Mouse (Mus musculus) retina, embryonic 14.5 days (tissue): ENCODE data around the gene Atp2b2.

Experiments
- DNase-seq: peaks from one replicate; pipeline ENCODE4 v3.0.0-alpha.2; 2015; ENCODE audit warnings: low spot score

Atp2b2 gene

DNA sequence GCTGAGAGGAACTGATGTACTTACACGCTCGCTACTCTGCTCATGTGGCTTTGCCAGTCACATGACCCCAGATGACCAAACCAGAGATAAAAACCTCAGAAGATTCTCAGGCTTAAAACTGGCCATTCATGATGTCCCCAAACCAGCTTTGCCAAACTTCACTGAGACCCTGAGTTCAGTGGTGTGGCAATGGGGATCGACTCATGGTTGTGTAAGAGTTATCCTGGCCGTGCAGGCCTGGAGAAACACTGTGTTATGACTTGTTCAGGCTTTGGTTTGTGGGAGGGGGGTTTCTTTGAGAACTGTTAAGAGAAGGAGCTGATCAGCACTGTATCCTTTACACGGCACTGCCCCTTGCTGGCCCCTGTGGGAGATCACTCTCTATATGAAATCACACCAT is 250.0 kb downstream of the Atp2b2 start:
- no peak for DNase-seq

DNA sequence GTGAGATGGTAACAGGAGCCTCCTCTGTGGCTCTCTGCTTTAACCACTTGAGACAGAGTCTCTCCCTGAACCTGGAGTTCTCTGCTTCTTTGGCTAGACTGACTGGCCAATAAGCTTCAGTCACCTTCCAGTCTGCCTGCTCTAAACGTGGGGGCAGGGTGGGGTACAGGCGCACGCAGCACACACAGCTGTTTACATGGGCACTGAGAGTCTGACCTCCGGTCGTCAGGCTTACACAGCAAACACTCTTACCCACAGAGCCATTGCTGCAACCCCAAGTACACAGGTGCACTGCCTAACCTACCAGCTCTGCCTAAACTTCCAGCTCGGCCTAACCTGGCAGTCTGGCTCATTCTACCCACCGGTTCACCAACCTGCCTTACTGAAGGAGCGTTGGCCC is 251.4 kb downstream of the Atp2b2 start:
- no peak for DNase-seq

DNA sequence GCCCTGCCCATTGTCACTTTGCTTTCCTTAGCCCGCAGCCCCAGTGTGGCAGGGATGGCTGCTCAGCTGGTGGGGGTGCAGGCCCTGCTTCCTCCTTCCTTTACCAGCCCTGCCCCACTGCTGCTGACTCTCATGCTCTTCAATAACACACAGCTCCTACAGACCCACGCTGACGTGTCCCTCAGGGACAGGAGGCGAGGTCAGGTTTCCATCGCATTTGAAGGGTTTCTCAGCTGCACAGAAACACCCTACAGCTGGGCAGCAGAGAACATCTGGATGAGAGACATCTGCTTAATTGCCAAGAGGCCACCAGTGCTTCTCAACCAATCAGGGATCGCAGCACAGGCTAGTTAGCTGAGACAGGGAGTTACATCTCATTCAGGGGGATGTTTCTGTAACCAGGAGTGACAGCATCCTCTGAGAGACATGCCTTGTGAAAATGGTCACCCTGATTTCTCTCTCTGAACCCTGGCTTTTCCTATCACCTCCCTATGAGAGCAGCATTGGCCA is 254.9 kb downstream of the Atp2b2 start:
- DNase-seq: no peak

DNA sequence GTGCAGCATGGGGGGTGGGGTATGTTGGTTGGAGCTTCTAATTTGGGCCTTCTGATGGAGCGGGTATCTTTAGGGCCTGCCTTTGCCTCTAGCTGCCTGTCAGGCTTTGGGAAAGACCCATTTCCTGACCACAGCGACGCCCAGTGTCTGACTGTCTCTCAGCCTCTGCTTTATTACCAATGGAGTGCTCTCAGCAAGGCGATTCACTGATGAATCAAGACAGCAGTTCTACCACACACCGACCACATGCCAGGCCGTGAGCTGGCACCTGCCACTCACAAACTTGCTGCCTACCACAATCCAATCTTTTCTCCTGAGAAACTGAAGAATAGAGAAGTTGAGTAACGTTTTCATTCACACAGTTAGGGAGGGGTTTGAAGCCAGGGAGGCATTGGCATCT is 256.8 kb downstream of the Atp2b2 start:
- no peak for DNase-seq

DNA sequence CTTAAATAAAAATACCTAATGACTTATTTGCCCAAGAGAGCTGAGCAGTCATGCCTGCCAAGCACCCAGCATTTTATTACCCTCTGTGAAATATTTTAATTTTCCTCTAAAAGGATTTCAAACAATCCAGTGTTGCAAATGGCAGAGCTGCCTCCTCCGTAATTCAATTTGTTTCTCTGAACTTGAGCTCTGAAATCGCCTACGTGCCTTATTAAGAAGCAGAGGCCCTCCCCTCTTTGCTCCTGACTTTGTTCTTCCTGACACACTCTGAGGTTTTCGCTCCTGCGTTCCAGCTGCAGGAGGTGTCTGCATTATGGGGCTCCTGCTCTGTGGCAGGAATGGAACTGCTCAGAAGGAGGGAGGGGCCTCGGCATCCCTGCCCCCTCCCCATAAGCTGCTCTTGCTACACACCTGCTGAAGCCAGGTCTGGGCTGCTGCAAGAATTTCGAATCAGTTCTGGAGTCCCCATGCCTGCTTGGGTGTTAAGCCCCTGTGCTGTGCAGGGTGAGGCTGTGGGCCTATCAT is 264.1 kb downstream of the Atp2b2 start:
- no peak for DNase-seq

DNA sequence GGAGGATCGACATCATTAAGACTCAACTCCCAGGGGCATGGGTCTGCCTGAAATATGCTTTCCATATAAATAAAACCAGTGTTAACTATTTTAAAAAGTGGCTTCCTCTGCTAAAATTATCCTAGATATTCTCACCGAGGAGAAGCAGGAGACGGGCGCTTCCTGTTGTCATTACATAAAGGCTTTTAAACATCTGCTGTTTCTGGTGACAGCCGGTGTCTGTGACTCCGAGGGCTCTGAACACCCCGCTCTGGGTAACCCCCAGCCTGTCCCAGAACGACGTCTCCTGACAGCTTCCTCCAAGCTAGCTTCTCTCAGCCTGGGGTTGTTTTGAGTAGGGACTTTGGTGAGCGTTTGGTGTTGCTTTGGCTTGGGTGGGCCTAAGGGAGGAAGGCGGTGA is 273.6 kb downstream of the Atp2b2 start:
- no peak for DNase-seq

DNA sequence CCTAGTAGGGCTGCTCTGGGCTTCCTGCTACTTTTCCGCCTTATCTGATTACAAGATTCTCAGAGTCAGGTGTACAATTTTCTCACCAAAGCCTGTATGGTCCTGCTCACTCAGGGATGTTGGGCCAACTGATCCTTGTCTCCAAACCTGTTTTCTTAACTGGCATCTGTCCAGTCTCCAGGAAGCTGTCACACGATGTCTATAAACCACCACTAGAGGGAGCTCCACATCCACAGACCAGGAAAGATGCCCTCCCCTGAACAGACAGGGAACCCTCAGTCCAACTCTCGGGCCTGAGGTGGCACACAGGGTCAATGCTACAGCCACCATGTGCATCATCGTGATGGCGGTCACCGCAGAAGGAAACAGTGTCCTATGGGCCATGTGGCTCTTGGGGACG is 280.8 kb downstream of the Atp2b2 start:
- peak; percentile 92 for DNase-seq

DNA sequence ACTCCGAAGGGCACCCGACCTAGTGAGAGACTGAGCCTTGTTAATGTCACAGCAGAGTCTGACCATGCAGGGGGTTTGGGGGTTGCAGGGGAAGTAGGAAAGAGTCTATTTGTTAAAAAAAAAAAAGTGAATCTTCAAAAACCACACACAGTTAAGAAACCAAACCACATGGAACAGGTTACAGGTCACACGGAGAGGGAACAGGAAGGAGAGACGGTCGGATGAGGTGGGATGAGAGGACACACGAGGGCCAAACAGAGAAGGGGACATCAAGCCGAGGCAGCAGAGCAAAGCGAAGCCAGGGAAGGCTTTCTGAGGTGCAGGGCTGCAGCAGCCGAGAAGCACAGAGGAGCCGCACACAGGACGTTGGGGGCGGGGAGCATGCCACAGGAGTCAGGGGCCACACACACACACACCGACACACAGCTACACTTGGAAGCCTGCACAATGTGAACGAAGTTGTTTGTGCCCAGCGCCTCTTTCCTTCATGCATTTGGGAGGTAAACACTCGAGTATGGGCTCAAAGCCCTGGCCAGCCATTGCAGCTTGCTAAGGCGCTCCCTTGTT is 293.2 kb downstream of the Atp2b2 start:
- DNase-seq: no peak

DNA sequence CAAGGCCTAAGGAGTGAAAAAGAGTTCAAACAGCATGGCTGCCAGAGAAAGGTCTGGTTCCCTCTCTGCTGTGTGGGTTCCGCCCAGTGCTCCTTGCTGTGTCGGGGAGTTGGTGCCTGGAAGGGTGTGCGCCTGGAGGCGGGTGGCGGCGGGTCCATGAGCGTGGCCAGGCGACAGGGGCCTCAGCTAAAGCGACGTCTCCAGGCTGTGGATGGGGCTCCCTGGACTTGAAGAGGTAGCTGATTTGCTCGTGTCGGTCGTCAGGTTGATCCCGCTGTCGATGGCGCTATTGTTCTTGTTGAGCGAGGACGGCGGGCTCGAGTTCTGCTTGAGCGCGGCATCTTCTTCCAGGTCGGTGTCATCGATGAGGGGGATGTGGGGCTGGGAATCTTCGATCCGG is 294.1 kb downstream of the Atp2b2 start:
- peak; percentile 6 for DNase-seq

DNA sequence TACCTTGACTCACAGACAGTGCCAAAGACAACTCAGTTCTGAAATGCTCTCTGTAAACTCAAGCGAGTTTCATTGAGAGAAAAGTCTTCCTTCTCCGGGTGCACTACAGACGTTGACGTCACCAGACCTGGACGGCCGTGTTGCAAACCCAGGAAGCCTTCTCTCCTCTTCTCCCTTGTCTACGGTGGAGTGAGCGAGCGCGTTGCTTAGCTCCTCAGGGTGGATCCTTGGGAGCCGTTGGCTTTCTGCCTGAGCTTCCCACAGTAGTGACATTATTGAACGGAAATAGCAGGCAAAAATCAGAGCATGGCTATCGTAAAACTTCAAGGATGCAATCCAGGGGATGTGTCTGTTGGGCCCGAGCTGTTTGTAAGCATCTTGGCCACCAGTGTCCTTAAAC is 295.1 kb downstream of the Atp2b2 start:
- no peak for DNase-seq

DNA sequence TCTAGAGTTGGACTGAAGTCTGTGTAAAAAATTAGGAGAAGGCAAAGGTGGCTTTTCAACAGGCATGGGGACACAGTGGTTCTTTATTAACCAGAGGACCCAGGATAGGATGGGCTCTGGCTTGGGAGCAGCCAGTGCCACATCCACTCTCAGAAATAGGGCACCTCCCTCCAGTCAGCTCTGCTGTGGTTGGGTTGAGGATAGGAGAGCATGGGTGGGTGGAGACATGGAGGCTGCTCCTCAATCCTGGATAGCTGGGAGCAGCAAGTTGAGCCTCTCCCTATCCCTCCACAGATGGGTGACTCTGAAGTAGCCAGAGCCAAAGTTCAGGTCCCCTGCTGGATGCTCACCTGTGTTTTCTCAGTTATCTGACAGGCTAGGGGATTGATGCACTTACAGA is 297.3 kb downstream of the Atp2b2 start:
- no peak for DNase-seq

DNA sequence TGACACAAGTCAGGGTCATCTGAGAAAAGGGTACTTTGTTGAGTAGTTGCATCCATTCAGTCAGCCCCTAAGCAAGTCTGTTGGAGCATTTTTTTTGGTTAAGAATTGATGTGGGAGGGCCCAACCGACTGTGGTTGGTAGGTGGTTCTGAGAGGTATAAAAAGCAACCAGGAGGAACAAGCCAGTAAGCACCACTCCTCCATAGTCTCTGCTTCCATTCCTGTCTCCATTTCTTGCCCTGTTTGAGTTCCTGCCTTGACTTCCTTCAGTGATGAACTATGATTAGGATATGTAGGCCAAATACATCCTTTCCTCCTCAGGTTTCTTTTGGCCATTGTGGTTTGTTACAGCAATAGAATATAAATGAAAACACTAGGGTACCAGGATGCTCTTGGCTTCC is 299.3 kb downstream of the Atp2b2 start:
- DNase-seq: no peak

DNA sequence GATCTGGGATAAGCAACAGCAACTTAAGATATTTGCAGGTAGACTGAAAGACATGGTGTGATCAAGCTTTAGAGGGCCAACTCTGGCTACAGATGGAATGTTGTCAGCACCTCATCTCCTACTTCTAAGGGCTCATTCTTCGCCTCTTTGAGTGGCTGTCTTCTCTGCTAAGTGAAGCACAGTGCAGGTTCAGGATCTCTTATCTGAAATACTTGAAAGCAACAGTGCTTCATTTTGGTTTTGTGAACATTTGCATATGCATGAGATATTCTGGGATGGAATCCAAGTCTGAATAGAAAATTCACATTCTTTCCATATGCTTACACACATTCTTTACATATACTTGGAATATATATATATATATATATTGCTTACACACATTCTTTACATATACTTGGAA is 300.1 kb downstream of the Atp2b2 start:
- no peak for DNase-seq

DNA sequence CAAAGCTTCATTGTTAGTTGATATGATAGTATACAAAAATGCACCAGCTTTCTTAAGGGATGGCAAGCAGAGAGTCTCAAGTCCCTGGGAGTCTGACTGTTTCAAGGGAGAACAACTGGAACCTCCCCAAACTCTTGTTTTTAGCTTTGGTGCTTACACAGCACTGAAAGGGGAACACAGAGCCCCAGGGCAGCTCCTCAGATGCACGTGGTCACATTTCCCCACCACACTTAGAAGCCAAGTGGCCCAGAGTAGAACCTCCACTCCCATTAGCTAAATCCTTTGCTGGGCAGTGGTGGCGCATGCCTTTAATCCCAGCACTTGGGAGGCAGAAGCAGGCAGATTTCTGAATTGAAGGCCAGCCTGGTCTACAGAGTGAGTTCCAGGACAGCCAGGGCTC is 301.0 kb downstream of the Atp2b2 start:
- no peak for DNase-seq

DNA sequence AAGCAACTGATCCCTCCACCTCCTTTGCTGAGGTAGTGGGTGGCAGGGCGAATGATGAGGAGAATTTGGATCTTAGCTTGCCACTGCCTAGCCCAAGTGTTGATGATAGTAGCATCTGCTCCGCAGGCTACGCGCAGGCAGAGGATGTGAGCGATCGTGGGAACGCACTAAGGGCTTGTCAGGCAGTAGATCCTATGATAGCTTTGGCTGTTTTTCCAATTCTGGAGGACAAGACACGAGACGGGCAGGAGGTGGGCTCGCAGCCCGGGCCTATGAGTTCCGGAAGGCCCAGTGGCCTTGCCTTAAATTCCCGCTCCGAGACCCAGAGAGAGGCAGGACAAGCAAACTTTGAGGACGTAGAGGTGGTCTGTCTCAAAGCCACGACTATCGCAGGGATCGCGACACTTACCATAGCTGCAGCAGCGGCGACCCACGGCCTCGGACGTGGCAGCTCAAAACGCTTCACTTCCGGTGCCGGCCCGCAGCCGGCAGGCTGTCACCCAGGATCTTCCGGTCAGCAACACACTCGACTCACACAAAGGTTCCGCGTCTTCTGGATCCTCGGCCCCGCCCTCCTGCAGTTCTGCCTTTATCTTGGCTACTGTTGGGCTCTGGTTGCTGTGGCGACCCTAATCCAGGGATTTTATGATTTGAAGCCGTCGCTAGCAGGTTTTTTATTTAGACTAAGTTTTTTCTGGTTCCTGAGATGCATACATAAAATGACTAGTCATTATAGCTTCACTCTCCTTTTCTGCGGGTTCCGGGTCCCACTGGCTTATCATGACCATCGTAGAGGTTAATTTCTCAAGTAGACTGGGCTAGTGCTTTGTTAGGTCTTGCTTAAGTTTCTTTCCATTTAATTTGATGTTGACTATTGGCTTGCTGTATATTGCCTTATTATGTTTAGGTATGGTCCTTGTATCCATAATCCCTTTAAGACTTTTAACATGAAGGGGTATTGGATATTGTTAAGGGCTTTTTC is 301.9 kb downstream of the Atp2b2 start, which contains the start of gene Sec13:
Gene Sec13, minus strand, starts transcription at position 508 of the 982 bp plus-strand sequence.
- DNase-seq: peak; percentile 95

DNA sequence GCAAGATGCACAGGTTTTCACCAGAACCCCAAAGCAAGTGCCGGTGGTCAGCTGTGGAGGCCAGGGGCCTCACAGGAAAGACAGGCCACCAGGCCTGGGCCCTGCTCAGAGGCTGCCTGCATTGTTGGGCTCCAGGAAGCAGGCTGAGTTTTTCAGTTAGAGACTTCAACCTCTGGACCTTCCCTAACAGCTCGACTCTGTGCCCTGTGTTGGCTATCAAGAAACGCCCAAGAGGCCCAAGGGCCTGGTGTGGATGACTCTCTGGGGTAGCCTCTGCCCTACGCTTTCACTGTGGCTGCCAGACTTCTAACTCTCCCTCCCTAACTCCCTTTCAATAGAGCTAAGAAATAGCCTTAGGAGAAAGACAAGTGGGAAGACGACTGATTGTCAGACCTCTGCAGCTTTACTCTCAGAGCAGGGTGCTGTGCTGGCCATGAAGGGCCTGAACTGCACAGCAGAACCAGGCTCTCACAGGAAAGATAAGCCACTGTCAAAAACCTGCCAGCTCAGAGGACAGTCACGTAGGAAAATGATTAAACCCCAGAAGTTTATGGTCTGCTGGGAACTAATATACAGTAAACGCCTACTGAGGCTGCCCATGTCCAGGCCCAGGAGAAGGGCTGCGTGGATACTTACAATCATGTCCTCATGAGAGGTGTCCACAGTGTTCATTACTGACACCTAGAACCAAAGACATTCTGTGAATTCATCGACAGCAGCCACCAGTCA is 304.9 kb downstream of the Atp2b2 start:
- no peak for DNase-seq

DNA sequence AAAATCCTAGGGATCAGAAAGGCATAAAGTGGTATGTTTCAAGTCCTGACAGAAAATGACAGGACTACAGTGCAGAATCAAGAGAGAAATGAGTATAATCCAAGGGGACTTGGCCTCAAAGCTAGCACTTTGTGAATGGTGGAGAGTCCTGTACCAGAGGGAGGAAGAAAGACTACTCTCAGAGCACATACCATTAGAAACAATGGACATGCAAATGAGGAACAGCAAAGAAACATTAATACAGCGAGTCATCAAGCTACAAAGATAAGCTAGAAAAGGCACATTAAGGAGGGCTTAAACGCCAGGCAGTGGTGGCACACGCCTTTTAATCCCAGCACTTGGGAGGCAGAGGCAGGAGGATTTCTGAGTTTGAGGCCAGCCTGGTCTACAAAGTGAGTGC is 311.1 kb downstream of the Atp2b2 start:
- no peak for DNase-seq

DNA sequence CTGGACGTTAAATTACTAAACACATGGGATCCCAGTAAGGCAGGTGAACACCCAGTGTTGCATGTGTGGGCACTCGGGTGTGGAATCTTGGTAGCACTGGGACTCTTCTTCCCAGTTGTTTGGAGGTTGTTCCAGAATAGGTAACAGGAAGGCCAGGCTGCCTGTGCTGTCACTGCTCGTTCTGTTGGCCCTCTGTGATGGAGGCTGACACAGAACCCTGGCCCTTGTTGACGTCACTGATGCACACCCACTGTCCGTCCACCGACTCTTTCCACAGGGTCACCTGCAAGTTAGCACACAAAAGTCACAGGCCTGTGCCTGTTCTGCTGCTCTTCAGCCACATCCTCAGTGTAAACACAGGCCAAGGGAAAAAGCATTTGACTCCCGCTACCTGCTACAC is 314.2 kb downstream of the Atp2b2 start:
- DNase-seq: no peak

DNA sequence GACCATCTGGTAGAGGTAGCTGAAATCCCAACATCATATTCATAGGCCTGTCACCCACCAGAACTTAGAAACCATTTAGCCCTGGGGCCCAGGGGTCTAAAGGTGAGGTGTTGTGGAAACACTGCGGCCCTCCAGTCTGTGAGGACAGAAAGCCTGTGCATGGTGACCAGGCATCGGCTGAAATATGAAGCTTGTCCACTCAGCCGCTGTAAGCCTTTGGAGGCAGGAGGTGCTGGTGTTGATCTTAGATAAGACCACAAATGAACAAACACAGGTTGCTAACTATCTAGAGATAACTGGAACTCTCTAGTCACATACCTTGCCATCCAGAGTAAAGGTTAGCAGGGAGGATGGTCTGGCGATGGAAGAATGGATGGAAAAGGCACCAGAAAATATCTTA is 321.4 kb downstream of the Atp2b2 start:
- DNase-seq: no peak

DNA sequence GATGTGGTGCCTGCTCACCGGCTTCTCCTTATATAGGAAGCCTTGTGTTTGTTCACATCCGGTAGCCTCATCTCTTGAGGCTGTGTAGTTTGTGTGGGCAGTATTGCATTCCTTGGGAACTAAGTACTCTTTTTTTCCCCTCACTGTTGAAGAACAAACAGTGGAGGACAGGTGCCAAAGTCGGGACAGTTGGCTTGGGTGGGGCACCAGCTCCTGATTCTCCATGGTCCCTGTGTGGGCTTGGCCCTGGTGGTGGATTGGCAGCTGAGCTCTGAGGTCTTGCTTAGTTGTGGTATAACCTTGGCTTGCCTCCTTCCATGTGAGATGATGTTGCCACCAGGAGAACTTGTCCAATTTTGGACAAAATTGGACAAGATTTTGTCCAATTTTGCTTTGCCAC is 322.5 kb downstream of the Atp2b2 start, which contains the start of gene Ghrl:
Gene Ghrl, minus strand, starts transcription at position 3 of the 400 bp plus-strand sequence.
- no peak for DNase-seq

DNA sequence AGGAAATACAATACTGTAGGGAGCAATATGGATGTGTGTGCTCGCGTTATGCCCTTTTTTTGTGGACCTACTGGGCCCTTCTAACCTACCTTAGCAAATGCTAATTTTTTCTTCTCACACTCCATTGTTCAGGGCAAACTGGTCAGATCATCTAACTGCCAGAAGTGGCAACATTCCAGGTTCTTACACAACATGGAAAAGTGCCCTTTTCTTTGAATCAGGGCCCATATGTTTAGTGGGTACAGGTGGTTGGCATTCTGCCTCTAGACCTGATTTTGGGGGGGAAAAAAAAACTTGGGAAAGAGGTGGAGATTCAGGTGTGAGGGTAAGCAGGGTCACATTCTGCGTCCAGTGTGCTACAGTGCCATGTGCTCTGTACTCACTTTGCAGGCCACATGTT is 324.9 kb downstream of the Atp2b2 start:
- no peak for DNase-seq

DNA sequence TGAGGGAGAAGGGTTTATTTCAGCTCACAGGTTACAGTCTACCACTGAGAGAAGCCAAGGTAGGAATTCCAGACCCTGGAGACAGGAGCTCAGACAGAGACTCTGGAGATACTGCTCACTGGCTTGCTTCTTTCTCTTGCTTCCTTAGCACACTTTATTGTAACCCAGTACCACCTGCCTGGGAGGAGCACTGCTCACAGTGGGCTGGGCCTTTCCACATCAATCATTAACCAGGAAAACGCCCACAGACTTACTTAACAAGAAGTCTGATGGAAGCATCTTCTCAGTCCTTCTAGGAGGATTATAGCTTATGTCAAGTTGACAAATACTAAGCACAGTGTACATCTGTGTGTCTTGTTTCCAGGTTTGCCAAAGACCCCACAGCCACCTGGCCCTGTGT is 327.6 kb downstream of the Atp2b2 start:
- DNase-seq: no peak
